Mouse (Mus musculus): ENCODE measurements at regions not wholly inside any gene's neighbourhood (a gene's known extent, or its start where the extent isn't known, plus 50 kb on each side); places are given as distances from the start of the nearest gene placed in this dataset.

- TF ChIP-seq CTCF (IDR thresholded peaks at IDR 0.05; ENCODE audit: extremely low read depth, insufficient read depth, low read length) (no peak), POLR2A (IDR thresholded peaks at IDR 0.05; ENCODE audit: extremely low read depth, insufficient read depth, low read length) (no peak)
Observed at GRCm38 (mm10) chr16:42718452-42718851, 157.2 kb upstream of the Zbtb20 start.

All from cortical plate, adult 2 months (tissue).